Mouse (Mus musculus) kidney, postnatal 14 days (tissue): ENCODE data around the gene Vav3.

ENCODE experiments used
- DNase-seq: peaks from one replicate; pipeline ENCODE4 v3.0.0; 2022; ENCODE audit warnings: mixed read lengths

The Vav3 gene

DNA sequence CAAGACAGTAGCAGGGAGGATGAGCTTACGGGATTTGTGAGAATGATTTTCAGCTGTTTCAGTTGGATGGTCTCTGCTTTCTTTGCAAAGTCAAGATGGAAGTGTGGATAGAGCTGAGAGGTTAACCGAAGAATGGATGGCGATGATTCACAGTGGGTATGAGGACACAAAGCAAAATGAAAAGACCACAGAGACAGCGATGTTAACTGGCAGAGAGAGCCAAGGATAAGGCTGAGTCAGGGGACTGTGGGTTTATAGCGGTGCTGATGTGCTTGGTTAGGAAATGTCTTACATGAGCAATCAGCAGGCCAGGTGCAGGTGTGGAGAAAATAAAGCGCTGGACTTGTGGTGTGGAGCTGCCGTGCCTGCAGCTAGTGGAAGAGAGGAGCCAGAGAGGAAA, 371.3 kb downstream of the Vav3 start:
- no peak for DNase-seq

GRCm38 (mm10) chr3:109714476-109714875, 374.0 kb downstream of the Vav3 start:
- DNase-seq: no peak

DNA sequence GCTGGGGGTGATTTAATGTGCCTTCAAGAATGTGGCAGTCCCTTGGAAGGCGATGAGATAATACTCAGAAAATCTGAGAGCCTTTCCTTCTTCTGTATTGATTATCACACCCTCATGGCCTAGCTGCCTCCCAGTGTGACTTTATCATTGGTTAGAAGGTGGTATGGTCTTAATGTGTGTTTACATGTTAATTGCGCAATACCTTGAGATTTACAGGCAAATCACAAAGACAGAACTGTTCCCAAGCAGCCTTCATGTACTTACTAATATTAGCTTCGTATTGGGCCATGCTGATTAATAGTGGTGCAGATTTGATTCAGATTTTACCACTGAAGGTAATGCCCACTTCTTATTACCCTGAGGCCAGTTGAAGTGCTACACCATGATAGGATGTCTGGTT, 381.3 kb downstream of the Vav3 start:
- DNase-seq: no peak

DNA sequence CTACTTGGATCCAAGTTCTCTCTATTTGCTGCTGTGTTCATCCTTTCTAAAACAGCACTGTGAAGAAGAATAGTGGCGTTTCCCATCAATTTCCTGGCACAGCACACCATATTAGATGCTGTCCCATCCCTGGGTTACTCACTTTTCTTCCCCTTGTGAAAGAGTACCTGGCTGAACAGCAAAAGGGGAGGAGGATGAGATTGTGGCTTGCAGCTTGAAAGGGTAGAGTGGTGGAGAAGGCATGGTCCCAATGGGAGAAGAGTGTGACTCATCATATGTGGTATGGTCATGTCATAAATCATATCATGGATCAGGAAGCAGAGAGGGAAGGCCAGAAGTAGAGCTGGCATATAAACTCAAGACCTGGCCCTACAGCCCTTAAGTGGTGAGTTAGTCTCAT, 386.3 kb downstream of the Vav3 start:
- DNase-seq: no peak

GRCm38 (mm10) chr3:109731592-109732230, 391.3 kb downstream of the Vav3 start:
- peak; percentile 11 for DNase-seq

DNA sequence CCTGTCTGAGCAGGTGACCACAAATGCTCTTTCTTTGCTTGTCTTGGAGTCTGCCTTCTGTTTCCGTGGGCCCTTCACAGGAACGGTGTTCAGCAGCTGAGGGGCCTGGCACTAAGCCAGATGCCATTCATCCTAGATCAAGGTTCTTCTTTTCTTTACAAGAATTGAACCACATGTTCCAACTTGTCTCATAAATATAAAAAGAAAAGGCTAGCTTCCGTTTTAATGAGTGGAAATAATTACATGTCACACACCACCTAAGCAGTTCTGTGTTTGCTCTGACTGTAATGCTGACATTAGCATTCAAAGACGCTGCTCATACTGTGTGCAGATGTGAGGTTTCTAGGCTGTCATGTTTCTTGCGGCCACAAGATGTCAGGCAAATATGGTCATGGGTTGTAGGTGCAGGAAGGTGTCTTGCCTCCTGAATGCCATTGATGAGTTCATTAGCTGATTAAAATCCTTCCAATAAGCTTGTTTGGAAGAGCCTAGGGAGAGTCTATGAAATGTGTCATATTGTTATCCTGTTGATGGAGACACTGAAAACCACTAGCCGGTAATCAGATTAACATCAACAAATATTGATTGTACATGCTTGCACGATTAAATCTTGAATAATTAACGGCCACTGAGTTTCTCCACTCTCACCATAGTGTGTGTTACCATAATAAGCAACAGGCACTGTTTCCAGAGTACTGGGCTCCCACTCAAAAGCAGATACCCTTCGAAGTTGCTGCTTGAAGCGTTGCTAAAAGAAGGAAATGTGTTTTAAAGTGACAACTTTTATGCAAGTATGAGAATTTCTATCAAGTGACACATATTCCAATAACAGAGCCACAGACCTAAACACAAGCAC, 392.1 kb downstream of the Vav3 start:
- DNase-seq: peak; percentile 28
